Mouse (Mus musculus) forebrain, embryonic 11.5 days (tissue): Measurements from ENCODE around the gene Tbx10. TPM values are rescaled to one million over a fixed set of nuclear protein-coding genes. Genes with fewer than 3 reads are reported as not detected.
A peak's percentile ranks its signal among the peaks of the same experiment; 100 is the strongest.
"Not testable (repeated sequence)": the region's sequence is repeated elsewhere in the genome, so short reads cannot be mapped to it uniquely, and the experiment has no call there.

Experiments used
- ATAC-seq: fragments of 200-750 bp; cut with Nextera tagmentation; replicated peaks from 2 replicates; pipeline ENCODE4 v1.8.0; 2017; ENCODE audit warnings: moderate TSS enrichment; ENCODE audit not compliant: low FRiP score
- DNase-seq: peaks from one replicate; pipeline ENCODE4 v3.0.0-alpha.2; 2017; ENCODE audit warnings: low spot score
- H3K27ac ChIP-seq: fragments of 300-500 bp; sonication (generic); 2 replicates; pipeline ENCODE4 v1.5.1; 2014; ENCODE audit warnings: low read depth, low read length
- H3K27me3 ChIP-seq: fragments of 300-500 bp; sonication (generic); 2 replicates; pipeline ENCODE4 v1.6.1; 2014; ENCODE audit warnings: mild to moderate bottlenecking, low read length, mixed read lengths; ENCODE audit not compliant: control insufficient read depth, insufficient read depth
- H3K36me3 ChIP-seq: fragments of 300-500 bp; sonication (generic); 2 replicates; pipeline ENCODE4 v1.6.1; 2014; ENCODE audit warnings: mild to moderate bottlenecking, low read length, moderate library complexity, mixed read lengths; ENCODE audit not compliant: control insufficient read depth, insufficient read depth
- H3K4me1 ChIP-seq: fragments of 300-500 bp; sonication (generic); replicated peaks from 2 replicates; pipeline ENCODE4 v1.6.1; 2014; ENCODE audit warnings: low read length, mixed read lengths; ENCODE audit not compliant: control insufficient read depth, insufficient read depth
- H3K4me2 ChIP-seq: fragments of 300-500 bp; sonication (generic); 2 replicates; pipeline ENCODE4 v1.6.1; 2014; ENCODE audit warnings: low read depth, mild to moderate bottlenecking, low read length, moderate library complexity, mixed read lengths; ENCODE audit not compliant: severe bottlenecking
- H3K4me3 ChIP-seq: fragments of 300-500 bp; sonication (generic); 2 replicates; pipeline ENCODE4 v1.5.1; 2014; ENCODE audit warnings: low read depth, low read length
- H3K9ac ChIP-seq: fragments of 300-500 bp; sonication (generic); 2 replicates; pipeline ENCODE4 v1.6.1; 2014; ENCODE audit warnings: low read length
- H3K9me3 ChIP-seq: fragments of 300-500 bp; sonication (generic); 2 replicates; pipeline ENCODE4 v1.6.1; 2016; ENCODE audit warnings: low read length, mixed read lengths; ENCODE audit not compliant: control insufficient read depth
- whole genome bisulfite sequencing: fragments of 180-500 bp; shearing (Covaris S2); extraction: QIAGEN DNeasy Blood & Tissue Kit; methylation state at CpG from one replicate; pipeline ENCODE4 v1.1.7; 2014; 5-methylcytosine and 5-hydroxymethylcytosine counted together
- polyA plus RNA-seq: library from polyadenylated mRNA; unstranded; fragments of >200 nt; fragmentation: Nextera tagmentation; extraction: Ambion mirVana; gene quantifications from 2 replicates; pipeline ENCODE4 v1.2.1, GENCODE M21; 2014

Tbx10 gene
- polyA plus RNA-seq, 1 experiment from 2014 or later, result not detected

DNA sequence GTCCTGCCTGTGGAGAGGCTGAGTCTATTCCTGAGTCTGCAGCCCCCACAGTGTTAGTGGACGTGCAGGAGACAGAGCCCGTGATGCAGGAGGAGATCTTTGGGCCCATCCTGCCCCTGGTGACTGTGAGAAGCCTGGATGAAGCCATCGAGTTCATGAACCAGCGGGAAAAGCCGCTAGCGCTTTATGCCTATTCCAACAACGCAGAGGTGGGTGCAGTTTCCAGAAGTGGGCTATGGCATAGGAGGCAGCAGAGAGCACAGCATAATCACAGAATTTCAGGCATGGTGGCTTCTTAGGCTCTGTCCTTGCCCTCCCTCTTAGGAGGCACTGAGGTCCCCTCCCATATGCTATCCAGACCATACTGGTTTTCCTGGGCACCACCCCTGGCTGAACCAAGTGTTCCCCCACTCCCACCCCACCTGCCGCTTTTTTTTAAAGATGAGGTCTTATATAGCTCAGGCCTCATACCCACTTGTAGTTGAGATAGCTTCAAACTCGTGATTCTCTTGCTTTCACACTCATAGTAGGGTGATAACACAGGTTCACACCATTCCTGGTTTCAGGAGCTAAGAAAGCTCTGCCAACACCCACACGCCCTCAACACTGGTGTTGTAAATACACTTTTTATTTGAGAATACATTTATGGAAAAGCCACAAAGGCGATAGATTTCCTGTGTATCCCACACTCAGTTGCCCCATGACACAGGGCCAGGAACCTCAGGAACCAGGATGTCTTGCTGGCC lies 26.0 kb upstream of the Tbx10 start:
- Histone ChIP-seq H3K4me2 (no peak overlapping the region), H3K27me3 (no peaks in the 10 kb centered on the region), H3K4me1 (no peaks in the 10 kb centered on the region), H3K4me3 (no peak overlapping the region), H3K36me3 (no peaks in the 10 kb centered on the region), H3K9ac (no peak overlapping the region), H3K9me3 (no peaks in the 10 kb centered on the region), H3K27ac (no peak overlapping the region)
- WGBS, result 75% methylated on average over 11 of the region's 11 CpGs
- ATAC-seq (no peak), DNase-seq (no peak)

- Histone ChIP-seq H3K4me2 (no peak overlapping the region), H3K27me3 (no peaks in the 10 kb centered on the region), H3K27ac (no peak overlapping the region), H3K4me3 (no peak overlapping the region), H3K9me3 (no peaks in the 10 kb centered on the region), H3K36me3 (no peaks in the 10 kb centered on the region), H3K4me1 (no peaks in the 10 kb centered on the region), H3K9ac (no peak overlapping the region)
- ATAC-seq (no peak), DNase-seq (no peak)
- WGBS, result 72% methylated on average over 3 of the region's 3 CpGs
Observed at GRCm38 (mm10) chr19:3967258-3967657, 25.3 kb upstream of the Tbx10 start.

GRCm38 (mm10) chr19:3972229-3972628 lies 20.3 kb upstream of the Tbx10 start, which contains the start of gene Aldh3b2:
TSS of gene Aldh3b2 (plus strand) at chr19:3972328.
- Histone ChIP-seq H3K27me3 (no peaks in the 10 kb centered on the region), H3K4me1 (no peaks in the 10 kb centered on the region), H3K9me3 (no peaks in the 10 kb centered on the region), H3K36me3 (no peaks in the 10 kb centered on the region), H3K27ac (no peak within 1 kb of the TSS), H3K4me3 (no peak within 1 kb of the TSS), H3K4me2 (no peak within 1 kb of the TSS), H3K9ac (no peak within 1 kb of the TSS)
- ATAC-seq, result no peak
- 50% methylated on average over 9 of the region's 9 CpGs for WGBS
- DNase-seq, result no peak

DNA sequence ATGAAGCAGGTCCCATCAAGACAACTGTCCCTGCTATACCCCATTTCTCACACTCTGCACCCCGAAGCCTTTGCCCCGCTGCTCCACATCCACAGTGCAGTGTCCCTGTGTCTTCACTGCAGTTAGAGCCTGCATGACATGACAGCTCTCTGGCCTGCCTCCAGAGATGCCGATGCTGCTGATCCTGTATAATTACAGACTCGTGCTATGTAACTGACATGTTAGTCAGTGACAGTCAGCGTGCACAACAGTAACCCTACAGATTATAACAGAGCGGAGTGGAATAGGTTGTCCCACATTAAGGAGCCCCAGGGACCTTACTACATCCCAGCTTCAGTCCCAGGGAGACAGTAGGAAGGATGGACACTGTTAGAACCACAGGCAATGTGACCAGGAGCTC lies 17.9 kb upstream of the Tbx10 start:
- not testable (repeated sequence) for H3K4me2 ChIP-seq, ATAC-seq, H3K4me3 ChIP-seq, DNase-seq, H3K9me3 ChIP-seq, H3K9ac ChIP-seq, H3K27ac ChIP-seq, H3K4me1 ChIP-seq, H3K27me3 ChIP-seq, H3K36me3 ChIP-seq
- 92% methylated on average over 6 of the region's 6 CpGs for WGBS

DNA sequence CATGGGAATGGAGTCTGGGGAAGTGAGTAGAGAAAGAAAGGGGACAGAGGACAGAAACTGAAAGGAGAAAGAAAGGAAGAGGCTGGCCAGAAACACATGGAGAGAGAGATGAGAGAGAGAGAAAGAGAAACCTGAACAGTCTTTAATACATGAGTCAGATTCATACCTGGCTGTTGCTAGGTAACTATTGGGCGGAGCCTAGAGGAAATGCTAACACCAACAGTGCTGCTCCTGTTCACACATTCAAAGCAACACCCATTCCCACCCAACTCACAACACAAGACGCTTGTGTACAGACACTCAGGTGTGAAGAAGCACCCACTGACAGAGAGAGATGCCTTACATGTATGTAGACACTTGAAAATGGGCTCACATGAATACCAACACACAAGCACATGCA lies 16.7 kb upstream of the Tbx10 start:
- Histone ChIP-seq H3K27ac (no peak overlapping the region), H3K4me1 (0 out of 2 replicates have a peak, but pooled peaks cover 2% of the 10 kb centered on the region), H3K9ac (no peak overlapping the region), H3K36me3 (no peaks in the 10 kb centered on the region), H3K27me3 (no peaks in the 10 kb centered on the region), H3K9me3 (no peaks in the 10 kb centered on the region), H3K4me2 (no peak overlapping the region), H3K4me3 (no peak overlapping the region)
- WGBS, result 66% methylated on average over 2 of the region's 2 CpGs
- ATAC-seq (no peak), DNase-seq (no peak)

DNA sequence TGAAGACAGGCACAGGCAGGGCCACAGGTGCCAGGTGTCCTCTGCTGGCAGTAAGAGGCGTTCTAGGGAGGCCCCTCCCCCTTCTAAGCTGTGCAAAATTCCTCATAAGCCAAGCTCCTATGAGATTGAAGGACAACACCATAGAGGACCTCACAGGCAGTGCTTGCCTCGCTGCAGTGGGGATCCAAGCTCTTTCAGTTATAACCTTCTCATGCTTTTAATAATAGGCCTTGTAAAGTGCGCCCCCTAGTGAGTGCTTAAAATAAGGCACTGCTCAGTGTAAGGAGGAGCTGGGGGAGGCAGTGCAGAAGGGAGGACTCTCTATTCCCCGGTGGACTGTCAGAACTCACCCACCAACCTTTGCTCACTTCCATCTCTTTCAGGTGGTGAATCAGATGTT lies 12.2 kb upstream of the Tbx10 start:
- no peaks in the 10 kb centered on the region for H3K9me3 ChIP-seq
- WGBS, result 24% methylated on average over 4 of the region's 4 CpGs

GRCm38 (mm10) chr19:3980917-3981316 lies 11.6 kb upstream of the Tbx10 start:
- Histone ChIP-seq H3K27ac (no peak overlapping the region), H3K4me3 (no peak overlapping the region), H3K9ac (no peak overlapping the region), H3K4me1 (peaks cover 5% of the 10 kb centered on the region; the same call in 1 of the 2 replicates), H3K9me3 (no peaks in the 10 kb centered on the region), H3K36me3 (no peaks in the 10 kb centered on the region), H3K4me2 (no peak overlapping the region), H3K27me3 (no peaks in the 10 kb centered on the region)
- DNase-seq (no peak), ATAC-seq (no peak)
- WGBS, result 80% methylated on average over 9 of the region's 9 CpGs

More for the DNA sequence above, 12.2 kb upstream of the Tbx10 start:
- peaks cover 5% of the 10 kb centered on the region; the same call in 1 of the 2 replicates for H3K4me1 ChIP-seq
- H3K36me3 ChIP-seq, result no peaks in the 10 kb centered on the region
- H3K4me2 ChIP-seq, result no peak overlapping the region
- no peaks in the 10 kb centered on the region for H3K27me3 ChIP-seq
- H3K27ac ChIP-seq, result no peak overlapping the region
- H3K4me3 ChIP-seq, result no peak overlapping the region
- no peak overlapping the region for H3K9ac ChIP-seq
- ATAC-seq (peak; percentile 70), DNase-seq (peak; percentile 82)

DNA sequence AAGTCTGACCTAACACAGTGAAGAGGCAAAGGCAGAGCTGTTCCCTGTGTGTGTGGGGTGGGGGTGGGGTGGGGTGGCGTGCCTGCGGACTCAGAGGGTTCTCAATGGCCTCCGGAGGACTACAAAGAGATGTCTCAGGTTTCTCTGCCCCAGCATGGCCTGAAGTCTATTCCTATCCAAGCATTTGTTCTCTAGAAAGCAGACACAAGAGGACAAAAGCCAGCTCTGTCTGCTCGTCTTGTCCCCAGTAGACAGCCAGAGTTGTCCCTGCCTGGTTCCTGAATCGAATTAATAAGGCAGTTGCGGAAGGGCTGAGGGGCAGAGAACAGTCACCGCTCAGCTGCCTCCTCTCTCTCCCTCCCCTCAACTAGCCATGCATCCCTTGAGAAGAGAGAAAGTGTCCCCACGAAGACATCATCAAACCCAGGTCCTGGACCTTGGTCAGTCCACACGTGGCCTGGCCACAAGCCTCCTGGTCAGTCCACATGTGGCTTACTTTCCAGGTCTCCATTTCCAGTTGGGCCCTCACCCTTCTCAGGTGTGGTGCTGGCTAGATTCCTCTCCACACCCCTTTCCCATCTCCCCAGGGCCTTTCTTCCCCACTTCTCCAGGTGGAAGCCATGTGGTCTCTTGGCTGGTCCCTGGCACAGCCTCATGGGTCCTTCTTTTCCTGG lies 8.9 kb upstream of the Tbx10 start:
- Histone ChIP-seq H3K4me2 (no peak overlapping the region), H3K27ac (no peak overlapping the region), H3K4me1 (peaks cover 4% of the 10 kb centered on the region; the same call in 1 of the 2 replicates), H3K9me3 (no peaks in the 10 kb centered on the region), H3K27me3 (no peaks in the 10 kb centered on the region), H3K4me3 (no peak overlapping the region), H3K36me3 (no peaks in the 10 kb centered on the region), H3K9ac (peak overlapping the region; percentile 20; the same call in 1 of the 2 replicates)
- DNase-seq (no peak), ATAC-seq (no peak)
- whole genome bisulfite sequencing, result 28% methylated on average over 9 of the region's 9 CpGs
